Mouse (Mus musculus): ENCODE results near the gene Mpdz. TPM values are rescaled to one million over a fixed set of nuclear protein-coding genes. Genes with fewer than 3 reads are reported as not detected.

The Mpdz gene
- polyA plus RNA-seq, 1 experiment from 2014 or later = 15.5 TPM

- Histone ChIP-seq H3K4me2 (no peak overlapping the region), H3K27me3 (replicated peaks) (no peaks in the 10 kb centered on the region), H3K4me1 (no peaks in the 10 kb centered on the region), H3K9ac (no peak overlapping the region), H3K27ac (no peak overlapping the region), H3K9me3 (no peaks in the 10 kb centered on the region), H3K36me3 (replicated peaks) (no peaks in the 10 kb centered on the region), H3K4me3 (no peak overlapping the region)
- WGBS = 77% methylated on average over 2 of the region's 2 CpGs
- no peak for ATAC-seq (replicated peaks)
Measured at GRCm38 (mm10) chr4:81310168-81310474, 132.5 kb downstream of the Mpdz start.

- Histone ChIP-seq H3K36me3 (replicated peaks) (no peaks in the 10 kb centered on the region), H3K27me3 (replicated peaks) (no peaks in the 10 kb centered on the region), H3K4me3 (no peak overlapping the region), H3K9ac (no peak overlapping the region), H3K4me2 (no peak overlapping the region), H3K4me1 (no peaks in the 10 kb centered on the region), H3K27ac (no peak overlapping the region), H3K9me3 (no peaks in the 10 kb centered on the region)
- WGBS = 86% methylated on average over 12 of the region's 12 CpGs
- ATAC-seq (replicated peaks) = no peak
Measured at GRCm38 (mm10) chr4:81309473-81310167, 133.0 kb downstream of the Mpdz start.

- Histone ChIP-seq H3K27ac (no peak overlapping the region), H3K4me2 (no peak overlapping the region), H3K36me3 (replicated peaks) (no peaks in the 10 kb centered on the region), H3K27me3 (replicated peaks) (no peaks in the 10 kb centered on the region), H3K4me3 (no peak overlapping the region), H3K4me1 (no peaks in the 10 kb centered on the region), H3K9me3 (no peaks in the 10 kb centered on the region), H3K9ac (no peak overlapping the region)
- ATAC-seq (replicated peaks) = no peak
- WGBS = 92% methylated on average over 10 of the region's 10 CpGs
Measured at GRCm38 (mm10) chr4:81307596-81308265, 134.9 kb downstream of the Mpdz start.

GRCm38 (mm10) chr4:81302056-81302455, 140.6 kb downstream of the Mpdz start:
- H3K4me1 ChIP-seq = no peaks in the 10 kb centered on the region
- no peak overlapping the region for H3K27ac ChIP-seq
- no peaks in the 10 kb centered on the region for H3K27me3 ChIP-seq (replicated peaks)
- H3K9ac ChIP-seq = no peak overlapping the region
- no peaks in the 10 kb centered on the region for H3K9me3 ChIP-seq
- H3K4me2 ChIP-seq = no peak overlapping the region
- H3K4me3 ChIP-seq = no peak overlapping the region
- no peak for ATAC-seq (replicated peaks)
- H3K36me3 ChIP-seq (replicated peaks) = no peaks in the 10 kb centered on the region
- 93% methylated on average over 3 of the region's 3 CpGs for WGBS

DNA sequence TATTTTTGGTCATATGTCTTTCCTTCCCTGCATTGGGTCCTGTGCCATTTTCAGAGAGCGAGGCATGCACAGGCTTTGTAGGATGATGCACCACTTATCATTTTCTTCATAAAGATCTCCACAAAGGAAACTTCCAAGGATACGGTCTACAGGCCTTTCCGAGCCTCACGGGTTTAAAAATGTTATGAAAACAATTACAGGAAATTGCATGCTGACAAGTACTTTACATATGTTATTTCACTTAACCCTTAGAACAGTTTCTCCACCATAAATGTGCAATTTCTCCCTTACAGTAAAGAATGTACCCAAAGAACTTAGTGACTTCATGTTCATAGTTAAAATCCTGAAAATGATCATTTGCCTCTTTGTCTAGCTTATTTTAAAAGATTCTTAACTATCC, 144.2 kb downstream of the Mpdz start:
- no peaks in the 10 kb centered on the region for H3K27me3 ChIP-seq (replicated peaks)
- H3K4me2 ChIP-seq = no peak overlapping the region
- no peak for ATAC-seq (replicated peaks)

DNA sequence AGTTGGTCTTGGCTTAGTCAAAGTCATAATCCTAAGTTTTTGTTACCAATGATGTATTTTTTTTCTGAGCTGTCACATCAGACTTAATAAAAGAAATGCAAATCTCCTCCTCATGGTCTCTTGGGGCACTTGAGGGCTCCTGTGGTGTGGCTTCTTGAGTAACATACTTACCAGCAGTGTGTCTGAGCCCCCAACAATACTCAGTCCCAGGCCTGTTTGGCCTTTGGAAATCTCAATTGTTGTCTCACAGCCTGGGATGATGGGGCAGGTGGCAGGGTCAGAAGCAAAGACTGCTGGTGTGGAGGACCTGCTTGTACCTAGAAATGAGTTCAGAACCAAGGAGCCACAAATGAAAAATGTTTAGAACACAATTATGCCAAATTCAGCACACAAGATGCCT, 149.3 kb downstream of the Mpdz start:
- Histone ChIP-seq H3K36me3 (replicated peaks) (0 out of 2 replicates have a peak, but pooled peaks cover 4% of the 10 kb centered on the region), H3K9ac (no peak overlapping the region), H3K27ac (no peak overlapping the region), H3K4me3 (no peak overlapping the region), H3K4me2 (no peak overlapping the region), H3K27me3 (replicated peaks) (no peaks in the 10 kb centered on the region), H3K9me3 (no peaks in the 10 kb centered on the region), H3K4me1 (no peaks in the 10 kb centered on the region)
- no peak for ATAC-seq (replicated peaks)

More for the DNA sequence above, 144.2 kb downstream of the Mpdz start:
- Histone ChIP-seq H3K27ac (no peak overlapping the region), H3K4me1 (no peaks in the 10 kb centered on the region), H3K4me3 (no peak overlapping the region), H3K9ac (no peak overlapping the region), H3K9me3 (no peaks in the 10 kb centered on the region), H3K36me3 (replicated peaks) (no peaks in the 10 kb centered on the region)
- 78% methylated on average over 4 of the region's 4 CpGs for WGBS

DNA sequence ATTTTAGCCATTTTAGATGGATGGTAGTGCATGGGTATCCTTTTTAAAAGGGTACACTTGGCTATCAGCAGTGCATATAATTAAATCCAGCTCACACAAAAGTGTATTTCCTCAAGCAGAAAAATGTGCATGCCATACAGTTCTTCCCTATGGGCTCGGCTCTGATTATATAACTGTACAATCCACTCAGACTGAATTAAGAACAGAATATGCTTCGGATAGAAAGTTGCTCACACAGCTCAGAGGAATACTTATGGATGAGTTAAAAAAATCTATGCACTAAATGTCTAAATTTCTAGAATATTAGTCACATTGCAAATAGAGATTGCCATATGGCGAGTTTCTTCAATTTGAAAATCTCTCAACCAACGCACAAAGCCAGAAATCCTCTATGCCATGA, 157.1 kb downstream of the Mpdz start:
- Histone ChIP-seq H3K27ac (no peak overlapping the region), H3K4me3 (no peak overlapping the region), H3K27me3 (replicated peaks) (no peaks in the 10 kb centered on the region), H3K9me3 (no peaks in the 10 kb centered on the region), H3K9ac (no peak overlapping the region), H3K36me3 (replicated peaks) (no peaks in the 10 kb centered on the region), H3K4me2 (no peak overlapping the region), H3K4me1 (no peaks in the 10 kb centered on the region)
- WGBS = 89% methylated on average over 4 of the region's 4 CpGs
- ATAC-seq (replicated peaks) = no peak

GRCm38 (mm10) chr4:81283611-81284010, 159.0 kb downstream of the Mpdz start:
- H3K4me3 ChIP-seq = no peak overlapping the region
- no peaks in the 10 kb centered on the region for H3K4me1 ChIP-seq
- no peak overlapping the region for H3K9ac ChIP-seq
- H3K27ac ChIP-seq = no peak overlapping the region
- no peaks in the 10 kb centered on the region for H3K27me3 ChIP-seq (replicated peaks)
- no peak overlapping the region for H3K4me2 ChIP-seq
- 94% methylated on average over 3 of the region's 3 CpGs for WGBS
- no peaks in the 10 kb centered on the region for H3K36me3 ChIP-seq (replicated peaks)
- no peaks in the 10 kb centered on the region for H3K9me3 ChIP-seq
- ATAC-seq (replicated peaks) = no peak

DNA sequence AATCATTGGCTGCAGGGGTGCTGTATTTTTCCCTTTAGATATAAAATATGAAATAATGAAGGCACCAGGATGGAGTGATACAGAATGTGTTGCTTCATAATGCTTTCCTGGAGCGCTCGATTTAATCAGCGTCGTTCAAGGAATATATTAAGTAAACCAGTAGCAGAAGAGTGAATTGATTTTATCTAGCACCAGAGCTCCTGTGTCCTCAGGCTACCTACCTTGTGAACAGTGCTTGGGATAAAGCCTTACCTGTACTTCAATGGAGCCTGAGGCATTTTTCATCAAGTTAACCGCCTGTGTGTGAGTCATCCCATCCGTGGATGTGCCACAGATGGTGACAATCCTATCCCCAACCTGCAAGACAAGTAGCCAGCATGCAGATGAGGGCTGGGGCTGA, 159.5 kb downstream of the Mpdz start:
- Histone ChIP-seq H3K4me2 (no peak overlapping the region), H3K27ac (no peak overlapping the region), H3K9me3 (no peaks in the 10 kb centered on the region), H3K36me3 (replicated peaks) (no peaks in the 10 kb centered on the region), H3K4me3 (no peak overlapping the region), H3K27me3 (replicated peaks) (no peaks in the 10 kb centered on the region), H3K4me1 (no peaks in the 10 kb centered on the region), H3K9ac (no peak overlapping the region)
- 80% methylated on average over 6 of the region's 6 CpGs for WGBS
- no peak for ATAC-seq (replicated peaks)

GRCm38 (mm10) chr4:81280098-81280497, 162.5 kb downstream of the Mpdz start:
- no peaks in the 10 kb centered on the region for H3K27me3 ChIP-seq (replicated peaks)
- H3K27ac ChIP-seq = no peak overlapping the region
- WGBS = 14% methylated on average over 4 of the region's 4 CpGs
- no peaks in the 10 kb centered on the region for H3K9me3 ChIP-seq
- no peaks in the 10 kb centered on the region for H3K36me3 ChIP-seq (replicated peaks)
- ATAC-seq (replicated peaks) = no peak
- no peak overlapping the region for H3K9ac ChIP-seq
- H3K4me2 ChIP-seq = no peak overlapping the region
- H3K4me3 ChIP-seq = no peak overlapping the region
- H3K4me1 ChIP-seq = no peaks in the 10 kb centered on the region

DNA sequence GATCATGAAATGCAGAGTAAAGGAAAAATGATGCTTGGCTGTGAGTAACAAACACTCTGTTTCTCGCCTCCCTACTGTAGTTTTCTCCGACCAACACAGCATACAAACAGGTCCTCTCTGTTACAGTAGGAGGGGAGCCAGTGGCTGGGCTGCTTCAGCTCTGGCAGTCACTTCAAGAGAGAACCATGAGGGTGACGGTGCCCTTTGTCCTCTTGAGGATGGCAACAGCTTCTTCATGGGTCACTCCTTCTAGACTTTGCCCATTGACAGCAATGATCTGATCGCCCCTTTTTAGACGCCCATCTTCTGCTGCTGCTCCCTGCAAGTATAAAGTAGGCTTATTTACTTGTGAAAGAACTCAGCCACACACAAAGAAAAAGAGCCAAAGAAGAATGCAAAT, 163.2 kb downstream of the Mpdz start:
- Histone ChIP-seq H3K4me1 (no peaks in the 10 kb centered on the region), H3K27me3 (replicated peaks) (no peaks in the 10 kb centered on the region), H3K4me2 (no peak overlapping the region), H3K4me3 (no peak overlapping the region), H3K27ac (no peak overlapping the region), H3K9ac (no peak overlapping the region), H3K36me3 (replicated peaks) (no peaks in the 10 kb centered on the region), H3K9me3 (no peaks in the 10 kb centered on the region)
- ATAC-seq (replicated peaks) = no peak
- WGBS = 43% methylated on average over 5 of the region's 5 CpGs

DNA sequence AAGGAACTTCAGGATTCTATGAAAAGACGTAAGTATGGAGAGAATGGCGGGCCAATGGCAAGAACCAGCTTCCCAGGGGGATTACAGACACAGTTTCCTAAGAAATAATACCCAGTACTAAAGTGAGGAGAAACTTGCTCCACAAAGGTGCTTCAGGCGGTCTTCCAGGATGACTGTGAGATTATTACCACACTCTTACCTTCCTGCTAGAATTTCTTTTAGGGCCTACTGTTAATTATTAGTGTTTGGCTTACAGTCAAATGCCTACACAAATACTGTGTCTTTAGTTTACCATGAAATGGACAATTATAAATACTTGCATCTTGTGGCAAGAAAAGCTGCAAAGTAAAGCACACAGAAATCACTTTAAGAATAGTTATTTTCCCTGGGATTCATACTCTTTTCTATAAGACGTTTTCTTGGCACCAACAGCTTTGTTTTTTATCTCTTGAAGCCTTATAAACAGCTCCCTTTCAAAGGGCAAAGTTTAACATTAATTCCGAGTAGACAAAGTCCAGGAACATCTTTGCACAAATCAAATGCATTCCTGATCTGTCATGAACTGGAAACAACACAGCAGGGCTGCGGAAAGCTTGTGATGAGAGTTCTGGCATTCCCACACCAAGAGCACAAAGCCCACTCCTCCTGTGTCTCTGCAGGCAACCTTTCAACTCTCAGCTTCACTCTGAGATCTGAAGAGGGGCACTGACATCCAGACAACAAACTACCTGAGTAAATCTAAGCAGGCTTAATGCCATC, 166.5 kb downstream of the Mpdz start:
- 21% methylated on average over 6 of the region's 6 CpGs for WGBS
- H3K27me3 ChIP-seq (replicated peaks) = no peaks in the 10 kb centered on the region
- ATAC-seq (replicated peaks) = no peak
- H3K27ac ChIP-seq = no peak overlapping the region
- H3K4me1 ChIP-seq = no peaks in the 10 kb centered on the region
- no peaks in the 10 kb centered on the region for H3K9me3 ChIP-seq
- H3K4me2 ChIP-seq = no peak overlapping the region
- no peaks in the 10 kb centered on the region for H3K36me3 ChIP-seq (replicated peaks)
- H3K4me3 ChIP-seq = no peak overlapping the region
- no peak overlapping the region for H3K9ac ChIP-seq

DNA sequence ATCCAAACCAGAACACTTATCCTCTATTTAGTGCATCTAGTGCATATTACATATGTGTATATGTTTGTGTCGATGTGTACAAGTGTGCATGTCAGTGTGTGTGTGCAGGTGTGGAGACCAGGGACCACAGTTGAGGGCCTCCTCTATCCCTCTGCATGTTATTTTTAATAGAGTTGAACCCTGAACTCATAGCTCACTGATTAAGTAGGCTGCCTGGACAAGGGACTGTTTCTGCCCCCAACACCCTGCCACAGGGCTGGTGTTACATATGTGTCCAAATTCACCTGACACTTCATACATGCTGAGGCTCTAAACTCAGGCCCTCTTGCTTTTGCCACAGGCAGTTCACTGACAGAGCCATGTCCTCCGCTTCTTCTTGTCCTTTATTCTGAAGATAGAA, 169.5 kb downstream of the Mpdz start:
- no peaks in the 10 kb centered on the region for H3K4me1 ChIP-seq
- WGBS = 97% methylated on average over 2 of the region's 2 CpGs
- no peaks in the 10 kb centered on the region for H3K9me3 ChIP-seq
- no peak overlapping the region for H3K4me3 ChIP-seq
- no peaks in the 10 kb centered on the region for H3K36me3 ChIP-seq (replicated peaks)
- no peak overlapping the region for H3K9ac ChIP-seq
- H3K4me2 ChIP-seq = no peak overlapping the region
- no peak overlapping the region for H3K27ac ChIP-seq
- no peaks in the 10 kb centered on the region for H3K27me3 ChIP-seq (replicated peaks)
- no peak for ATAC-seq (replicated peaks)

Measured in midbrain, embryonic 15.5 days (tissue).